ENCODE assay signal across 8 mouse cellular contexts in the genomic region with DNA sequence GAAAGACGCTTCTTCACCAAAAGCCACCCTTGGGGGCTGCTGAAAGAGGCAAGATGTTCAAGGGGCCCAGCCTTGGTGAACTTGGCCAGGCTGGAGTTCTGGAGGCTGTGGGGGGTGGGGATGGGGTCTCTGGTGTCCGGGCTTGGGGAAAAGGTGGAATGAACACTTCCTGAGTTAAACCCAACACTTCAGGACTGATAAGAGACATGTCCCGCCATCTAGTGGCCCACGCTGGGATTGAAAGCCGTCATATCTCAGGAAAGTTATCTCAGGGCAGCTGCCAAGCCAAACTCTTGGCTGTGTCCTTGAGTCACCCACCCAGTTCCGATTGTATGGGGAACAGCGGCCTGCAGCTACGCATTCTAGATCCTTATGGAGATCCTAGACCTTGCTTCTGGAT. TPM values are rescaled to one million over a fixed set of nuclear protein-coding genes. Genes with fewer than 3 reads are reported as not detected.
A peak's percentile ranks its signal among the peaks of the same experiment; 100 is the strongest.
DNase-seq lines count a peak whose midpoint lies in the region; ATAC-seq and TF ChIP-seq lines count a peak whose summit lies in the region.

No protein-coding gene starts in this region.

- no peak overlapping the region for H3K9ac ChIP-seq in forebrain, embryonic 12.5 days
- peak overlapping the region; percentile 21; the same call in 1 of the 2 replicates for H3K9ac ChIP-seq in heart, embryonic 14.5 days (ENCODE audit: low read length)
- H3K9ac ChIP-seq in liver, embryonic 14.5 days (replicated peaks), result no peak overlapping the region
- H3K9ac ChIP-seq in neural tube, embryonic 14.5 days (replicated peaks; ENCODE audit: low read depth, low read length), result no peak overlapping the region

- no peaks in the 10 kb centered on the region for H3K9me3 ChIP-seq in forebrain, embryonic 12.5 days
- H3K9me3 ChIP-seq in heart, embryonic 14.5 days (ENCODE audit: control insufficient read depth, low read length), result no peaks in the 10 kb centered on the region
- no peaks in the 10 kb centered on the region for H3K9me3 ChIP-seq in liver, embryonic 14.5 days (ENCODE audit: control insufficient read depth, low read length)
- H3K9me3 ChIP-seq in neural tube, embryonic 14.5 days (ENCODE audit: control insufficient read depth, low read length), result no peaks in the 10 kb centered on the region

- WGBS in forebrain, embryonic 12.5 days, result 27% methylated on average over 8 of the region's 8 CpGs
- WGBS in heart, embryonic 14.5 days, result 10% methylated on average over 8 of the region's 8 CpGs
- WGBS in liver, embryonic 14.5 days (ENCODE audit: insufficient replicate concordance), result 8% methylated on average over 8 of the region's 8 CpGs
- WGBS in neural tube, embryonic 14.5 days, result 24% methylated on average over 8 of the region's 8 CpGs

- peak; percentile 36; the same call in 1 of the 2 replicates for ATAC-seq in cerebellum, adult (ENCODE audit: insufficient number of reproducible peaks, low FRiP score, low TSS enrichment)
- peak; percentile 63 for ATAC-seq in forebrain, embryonic 12.5 days (ENCODE audit: low FRiP score)
- no peak; the same call in 1 of the 2 replicates for ATAC-seq in heart, embryonic 14.5 days (ENCODE audit: insufficient number of reproducible peaks, insufficient read depth, low FRiP score, low read depth)
- no peak for ATAC-seq in liver, embryonic 14.5 days (ENCODE audit: insufficient read depth)
- peak; percentile 49; the same call in 1 of the 2 replicates for ATAC-seq in neural tube, embryonic 14.5 days (ENCODE audit: low read depth)

- DNase-seq in ES-CJ7 (ENCODE audit: low read depth, low spot score), result peak; percentile 84
- peak; percentile 88 to 95 for DNase-seq in kidney, postnatal 36 days
- DNase-seq in liver, embryonic 14.5 days (ENCODE audit: low read depth in 3 of 3, low spot score in 3 of 3), result no peak
- DNase-seq in testis, postnatal 10 days (ENCODE audit: low spot score), result peak; percentile 87

- peaks cover 5% of the 10 kb centered on the region; the same call in 1 of the 2 replicates for H3K27me3 ChIP-seq in forebrain, embryonic 12.5 days
- no peaks in the 10 kb centered on the region for H3K27me3 ChIP-seq in heart, embryonic 14.5 days (ENCODE audit: control insufficient read depth, insufficient read depth, low read length)
- no peaks in the 10 kb centered on the region for H3K27me3 ChIP-seq in liver, embryonic 14.5 days (ENCODE audit: control insufficient read depth, insufficient read depth, low read length)
- H3K27me3 ChIP-seq in neural tube, embryonic 14.5 days (ENCODE audit: control insufficient read depth, insufficient read depth, low read length), result no peaks in the 10 kb centered on the region

- H3K4me1 ChIP-seq in forebrain, embryonic 12.5 days, result peaks cover 12% of the 10 kb centered on the region
- peaks cover 22% of the 10 kb centered on the region in 2 experiments; a peak in 3 of 4 replicates for H3K4me1 ChIP-seq in heart, embryonic 14.5 days (ENCODE audit: control insufficient read depth in 2 of 2, insufficient read depth in 2 of 2, low read length in 2 of 2)
- H3K4me1 ChIP-seq in liver, embryonic 14.5 days (replicated peaks; ENCODE audit: control insufficient read depth in 2 of 2, insufficient read depth in 2 of 2, low read length in 1 of 2), result no peaks in the 10 kb centered on the region; a peak in 1 of 4 replicates
- no peaks in the 10 kb centered on the region for H3K4me1 ChIP-seq in neural tube, embryonic 14.5 days (ENCODE audit: control insufficient read depth, insufficient read depth, low read length)

- no peak for TF ChIP-seq EP300 in liver, embryonic 14.5 days (IDR thresholded peaks at IDR 0.05; ENCODE audit: low read depth)

- no peak overlapping the region for H3K4me3 ChIP-seq in forebrain, embryonic 12.5 days (replicated peaks)
- H3K4me3 ChIP-seq in heart, embryonic 14.5 days (ENCODE audit: control insufficient read depth in 1 of 2, insufficient read depth in 1 of 2, low read depth in 1 of 2, low read length in 2 of 2), result no peak overlapping the region
- no peak overlapping the region for H3K4me3 ChIP-seq in liver, embryonic 14.5 days (ENCODE audit: insufficient read depth in 1 of 2, low read depth in 2 of 2, low read length in 2 of 2)
- H3K4me3 ChIP-seq in neural tube, embryonic 14.5 days (ENCODE audit: low read depth, low read length), result no peak overlapping the region

- no peak overlapping the region for H3K4me2 ChIP-seq in forebrain, embryonic 12.5 days
- H3K4me2 ChIP-seq in heart, embryonic 14.5 days (ENCODE audit: low read length), result peak overlapping the region; percentile 36
- no peak overlapping the region; the same call in 1 of the 2 replicates for H3K4me2 ChIP-seq in liver, embryonic 14.5 days (ENCODE audit: low read depth)
- no peak overlapping the region for H3K4me2 ChIP-seq in neural tube, embryonic 14.5 days (ENCODE audit: low read depth, low read length)

- peak; percentile 77 for TF ChIP-seq CTCF in liver, embryonic 14.5 days (IDR thresholded peaks at IDR 0.05; ENCODE audit: low read depth)

- H3K27ac ChIP-seq in forebrain, embryonic 12.5 days, result no peak overlapping the region
- H3K27ac ChIP-seq in heart, embryonic 14.5 days (replicated peaks in 1 of 2; ENCODE audit: control insufficient read depth in 1 of 2, insufficient read depth in 1 of 2, low read depth in 2 of 2, low read length in 2 of 2), result no peak overlapping the region
- H3K27ac ChIP-seq in liver, embryonic 14.5 days, result no peak overlapping the region
- H3K27ac ChIP-seq in neural tube, embryonic 14.5 days (ENCODE audit: low read depth, low read length), result no peak overlapping the region

- H3K36me3 ChIP-seq in forebrain, embryonic 12.5 days (replicated peaks), result no peaks in the 10 kb centered on the region
- H3K36me3 ChIP-seq in heart, embryonic 14.5 days (ENCODE audit: control insufficient read depth, insufficient read depth, low read length), result no peaks in the 10 kb centered on the region
- no peaks in the 10 kb centered on the region for H3K36me3 ChIP-seq in liver, embryonic 14.5 days (replicated peaks; ENCODE audit: control insufficient read depth, insufficient read depth, low read depth)
- H3K36me3 ChIP-seq in neural tube, embryonic 14.5 days (ENCODE audit: control insufficient read depth, insufficient read depth, low read length), result no peaks in the 10 kb centered on the region

RNA-seq across cellular contexts. Expression of a gene that starts 14.2 kb away (rescaled TPM):
- 4.8 and 6.0 TPM in 2 replicates for polyA plus RNA-seq in forebrain, embryonic 12.5 days (2016; fragmentation: Nextera tagmentation; extraction: Ambion mirVana)
- 35.6 and 36.4 TPM in 2 replicates for polyA plus RNA-seq in heart, embryonic 14.5 days (2014; fragmentation: Nextera tagmentation; extraction: Ambion mirVana)
- 7.7 and 7.9 TPM in 2 replicates for polyA plus RNA-seq in liver, embryonic 14.5 days (2012; rRNA removed)
- polyA plus RNA-seq in liver, embryonic 14.5 days (2014; fragmentation: Nextera tagmentation; extraction: Ambion mirVana), result 11.4 and 11.8 TPM in 2 replicates
- 4.0 and 4.9 TPM in 2 replicates for polyA plus RNA-seq in neural tube, embryonic 14.5 days (2014; fragmentation: Nextera tagmentation; extraction: Ambion mirVana)

Comparison
In these comparisons a context has a peak if more than half of its experiments do, and no peak if none do; other contexts are left out.
1. DNase-seq: peak in ES-CJ7 (single experiment), kidney, postnatal 36 days (2 of 2) and testis, postnatal 10 days (single experiment); none in liver, embryonic 14.5 days (0 of 3).
2. ATAC-seq: peak in cerebellum, adult (single experiment), forebrain, embryonic 12.5 days (single experiment) and neural tube, embryonic 14.5 days (single experiment); none in heart, embryonic 14.5 days (single experiment) and liver, embryonic 14.5 days (single experiment).